ENCODE assay signal across 15 mouse cellular contexts in the genomic region with DNA sequence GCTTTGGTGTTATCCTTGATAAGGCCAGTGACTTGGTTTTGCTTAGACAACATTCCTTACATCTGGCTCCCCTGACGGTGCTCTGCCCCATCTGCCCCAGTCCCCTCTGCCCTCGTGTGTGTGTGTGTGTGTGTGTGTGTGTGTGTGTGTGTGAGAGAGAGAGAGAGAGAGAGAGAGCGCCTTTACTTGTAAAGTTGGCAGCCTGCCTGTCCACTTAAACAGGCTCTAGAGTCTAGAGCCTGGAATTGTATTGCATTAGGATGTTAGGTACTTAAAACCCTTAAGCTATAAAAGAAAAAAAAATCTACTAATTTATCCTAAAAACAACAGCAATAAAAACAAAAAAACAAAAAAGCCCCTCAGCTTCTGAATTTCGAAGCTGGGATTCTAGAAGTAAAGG. TPM values are rescaled to one million over a fixed set of nuclear protein-coding genes. Genes with fewer than 3 reads are reported as not detected.
DNase-seq lines count a peak whose midpoint lies in the region; ATAC-seq and TF ChIP-seq lines count a peak whose summit lies in the region.
"Had no signal": no experiment of that assay in that cellular context is flagged by ENCODE, and none has a peak within 500 bp of the region (broad histone marks: within the 10 kb centered on the region; RNA-seq: fewer than 3 reads in every experiment).

No protein-coding gene starts in this region.

- H3K9ac ChIP-seq in heart, postnatal 0 days (replicated peaks; ENCODE audit: low read depth, low read length) = no peak overlapping the region
- no peak overlapping the region for H3K9ac ChIP-seq in heart, adult 2 months (ENCODE audit: low read depth, low read length)
- no peak overlapping the region for H3K9ac ChIP-seq in midbrain, embryonic 11.5 days (ENCODE audit: low read length)
- no peak overlapping the region for H3K9ac ChIP-seq in midbrain, embryonic 13.5 days (replicated peaks)
- H3K9ac ChIP-seq: embryonic facial prominence, embryonic 15.5 days; forebrain, postnatal 0 days; heart, embryonic 15.5 days; limb, embryonic 13.5 days had no signal

- WGBS in heart, postnatal 0 days = 19% methylated on average over 4 of the region's 4 CpGs
- 31% methylated on average over 4 of the region's 4 CpGs for WGBS in heart, adult 2 months
- WGBS in midbrain, embryonic 11.5 days = 66% methylated on average over 4 of the region's 4 CpGs
- 47% methylated on average over 4 of the region's 4 CpGs for WGBS in midbrain, embryonic 13.5 days

- H3K4me3 ChIP-seq in heart, postnatal 0 days (ENCODE audit: low read depth, low read length) = no peak overlapping the region
- no peak overlapping the region for H3K4me3 ChIP-seq in heart, adult 2 months
- H3K4me3 ChIP-seq in midbrain, embryonic 11.5 days (ENCODE audit: low read depth, low read length) = no peak overlapping the region
- no peak overlapping the region for H3K4me3 ChIP-seq in midbrain, embryonic 13.5 days (replicated peaks)
- H3K4me3 ChIP-seq: embryonic facial prominence, embryonic 15.5 days; heart, embryonic 15.5 days; limb, embryonic 13.5 days had no signal

- no peak for TF ChIP-seq POLR2A in heart, adult 2 months (IDR thresholded peaks at IDR 0.05; ENCODE audit: insufficient read depth, low read depth, low read length)

- no peaks in the 10 kb centered on the region for H3K36me3 ChIP-seq in heart, postnatal 0 days (replicated peaks; ENCODE audit: control insufficient read depth, insufficient read depth, low read length)
- no peaks in the 10 kb centered on the region for H3K36me3 ChIP-seq in heart, adult 2 months (ENCODE audit: control insufficient read depth, insufficient read depth, low read length)
- H3K36me3 ChIP-seq in midbrain, embryonic 11.5 days (ENCODE audit: control insufficient read depth, insufficient read depth, low read length) = no peaks in the 10 kb centered on the region
- H3K36me3 ChIP-seq in midbrain, embryonic 13.5 days = no peaks in the 10 kb centered on the region
- H3K36me3 ChIP-seq: embryonic facial prominence, embryonic 15.5 days; heart, embryonic 15.5 days; limb, embryonic 13.5 days had no signal

- H3K79me2 ChIP-seq in heart, adult 2 months (replicated peaks; ENCODE audit: control insufficient read depth, insufficient read depth, low read length) = peaks cover 6% of the 10 kb centered on the region

- no peak overlapping the region for H3K4me2 ChIP-seq in heart, postnatal 0 days (ENCODE audit: low read depth, low read length)
- no peak overlapping the region for H3K4me2 ChIP-seq in midbrain, embryonic 11.5 days
- no peak overlapping the region for H3K4me2 ChIP-seq in midbrain, embryonic 13.5 days (replicated peaks)
- H3K4me2 ChIP-seq: embryonic facial prominence, embryonic 15.5 days; heart, embryonic 15.5 days; limb, embryonic 13.5 days had no signal

- ATAC-seq in heart, postnatal 0 days (ENCODE audit: insufficient read depth, low read depth) = 0 out of 2 replicates have a peak, but pooled peaks have one; percentile 27
- no peak for ATAC-seq in midbrain, embryonic 11.5 days (ENCODE audit: low FRiP score)
- ATAC-seq in midbrain, embryonic 13.5 days = no peak
- ATAC-seq: forebrain, postnatal 0 days; intestine, postnatal 0 days had no signal

- no peak for DNase-seq in heart, postnatal 0 days (ENCODE audit: low spot score)
- no peak for DNase-seq in heart, adult 2 months
- peak; percentile 77 for DNase-seq in midbrain, embryonic 11.5 days (ENCODE audit: low spot score, missing footprints)
- peak; percentile 76 for DNase-seq in lung, postnatal 36 days
- no peak for DNase-seq in layer of hippocampus, postnatal 10 days (ENCODE audit: low spot score in 2 of 2)
- no peak for DNase-seq in cerebellum, adult 9-10 months
- DNase-seq: adrenal gland, postnatal 36 days; forebrain, postnatal 0 days; gastrocnemius, postnatal 10 days; right cerebral cortex, postnatal 25 days had no signal

- intact Hi-C loops in heart, adult 2 months (cut with DNase I) = no loop called here

- no peak for TF ChIP-seq EP300 in heart, postnatal 0 days (IDR thresholded peaks at IDR 0.05; ENCODE audit: low read depth)
- no peak for TF ChIP-seq EP300 in heart, adult 2 months (IDR thresholded peaks at IDR 0.05; ENCODE audit: insufficient read depth, low read depth, low read length)

- peaks cover 5% of the 10 kb centered on the region for H3K4me1 ChIP-seq in heart, postnatal 0 days (ENCODE audit: control insufficient read depth, insufficient read depth)
- peaks cover 5% of the 10 kb centered on the region; the same call in 1 of the 2 replicates for H3K4me1 ChIP-seq in heart, adult 2 months (ENCODE audit: control insufficient read depth, insufficient read depth, low read length)
- peaks cover 7% of the 10 kb centered on the region for H3K4me1 ChIP-seq in midbrain, embryonic 11.5 days (ENCODE audit: control insufficient read depth, insufficient read depth, low read length)
- H3K4me1 ChIP-seq in midbrain, embryonic 13.5 days (replicated peaks) = peaks cover 24% of the 10 kb centered on the region

- H3K27me3 ChIP-seq in heart, postnatal 0 days (ENCODE audit: control insufficient read depth, insufficient read depth, low read length) = peaks cover 52% of the 10 kb centered on the region
- H3K27me3 ChIP-seq in heart, adult 2 months (ENCODE audit: control insufficient read depth, insufficient read depth, low read length) = no peaks in the 10 kb centered on the region
- no peaks in the 10 kb centered on the region for H3K27me3 ChIP-seq in midbrain, embryonic 11.5 days (ENCODE audit: control insufficient read depth, insufficient read depth, low read length)
- no peaks in the 10 kb centered on the region for H3K27me3 ChIP-seq in midbrain, embryonic 13.5 days
- H3K27me3 ChIP-seq: embryonic facial prominence, embryonic 15.5 days; limb, embryonic 13.5 days had no signal

- H3K27ac ChIP-seq in heart, postnatal 0 days (ENCODE audit: low read depth) = no peak overlapping the region
- no peak overlapping the region for H3K27ac ChIP-seq in heart, adult 2 months
- H3K27ac ChIP-seq in midbrain, embryonic 11.5 days (ENCODE audit: low read depth, low read length) = no peak overlapping the region
- no peak overlapping the region for H3K27ac ChIP-seq in midbrain, embryonic 13.5 days
- H3K27ac ChIP-seq: embryonic facial prominence, embryonic 15.5 days; heart, embryonic 15.5 days; limb, embryonic 13.5 days had no signal

- no peaks in the 10 kb centered on the region for H3K9me3 ChIP-seq in heart, postnatal 0 days (replicated peaks; ENCODE audit: control insufficient read depth, low read length)
- H3K9me3 ChIP-seq in midbrain, embryonic 11.5 days (ENCODE audit: control insufficient read depth, low read length) = no peaks in the 10 kb centered on the region; the same call in 1 of the 2 replicates
- 0 out of 2 replicates have a peak, but pooled peaks cover 3% of the 10 kb centered on the region for H3K9me3 ChIP-seq in midbrain, embryonic 13.5 days
- H3K9me3 ChIP-seq: embryonic facial prominence, embryonic 15.5 days; heart, embryonic 15.5 days; limb, embryonic 13.5 days had no signal

- no peak for TF ChIP-seq CTCF in heart, postnatal 0 days (IDR thresholded peaks at IDR 0.05; ENCODE audit: low read depth)
- no peak for TF ChIP-seq CTCF in heart, adult 2 months (IDR thresholded peaks at IDR 0.05)

RNA-seq across cellular contexts. Expression of a gene that starts 15.2 kb away (rescaled TPM):
- total RNA-seq in heart, postnatal 0 days (2014; rRNA removed; ENCODE audit: low replicate concordance) = 32.1 and 37.9 TPM in 2 replicates
- polyA plus RNA-seq in heart, postnatal 0 days (2015; fragmentation: Nextera tagmentation; extraction: Ambion mirVana) = 12.6 and 14.3 TPM in 2 replicates
- total RNA-seq in heart, adult 2 months (2021) = 10 to 100 TPM; 86.7 to 88.3 TPM
- polyA plus RNA-seq in heart, adult 2 months (2012; rRNA removed) = 25.6 and 26.3 TPM in 2 replicates
- polyA plus RNA-seq in midbrain, embryonic 11.5 days (2014; fragmentation: Nextera tagmentation; extraction: Ambion mirVana) = 34.3 and 41.8 TPM in 2 replicates
- polyA plus RNA-seq in midbrain, embryonic 13.5 days (2015; fragmentation: Nextera tagmentation; extraction: Ambion mirVana) = 41.9 and 61.9 TPM in 2 replicates
- total RNA-seq in layer of hippocampus, postnatal 10 days (2021) = 100 to 1,000 TPM; 726 TPM

Comparison
In these comparisons a context has a peak if more than half of its experiments do, and no peak if none do; other contexts are left out.
1. DNase-seq: peak in midbrain, embryonic 11.5 days (single experiment) and lung, postnatal 36 days (single experiment); none in heart, postnatal 0 days (single experiment), heart, adult 2 months (0 of 2), layer of hippocampus, postnatal 10 days (0 of 2) and cerebellum, adult 9-10 months (single experiment).